Mouse (Mus musculus) intestine, embryonic 14.5 days (tissue): Measurements from ENCODE around the gene Clip1. TPM values are rescaled to one million over a fixed set of nuclear protein-coding genes. Genes with fewer than 3 reads are reported as not detected.

Source experiments
- ATAC-seq: fragments of 200-750 bp; cut with Nextera tagmentation; replicated peaks from 2 replicates; pipeline ENCODE4 v1.8.0; 2017; ENCODE audit warnings: low read depth, moderate number of reproducible peaks, moderate TSS enrichment, moderate library complexity; ENCODE audit not compliant: low FRiP score, low TSS enrichment
- DNase-seq: peaks from one replicate; pipeline ENCODE4 v3.0.0-alpha.2; 2018; ENCODE audit warnings: low spot score
- H3K27ac ChIP-seq: fragments of 300-500 bp; sonication (generic); 2 replicates; pipeline ENCODE4 v1.5.1; 2014; ENCODE audit warnings: low read depth, mild to moderate bottlenecking, control low read depth
- H3K27me3 ChIP-seq: fragments of 300-500 bp; sonication (generic); replicated peaks from 2 replicates; pipeline ENCODE4 v1.6.1; 2014; ENCODE audit warnings: low read length, control low read depth; ENCODE audit not compliant: control insufficient read depth, insufficient read depth
- H3K36me3 ChIP-seq: fragments of 300-500 bp; sonication (generic); 2 replicates; pipeline ENCODE4 v1.6.1; 2014; ENCODE audit warnings: low read length, control low read depth; ENCODE audit not compliant: control insufficient read depth, insufficient read depth
- H3K4me1 ChIP-seq: fragments of 300-500 bp; sonication (generic); replicated peaks from 2 replicates; pipeline ENCODE4 v1.6.1; 2014; ENCODE audit warnings: low read length, control low read depth, mixed read lengths; ENCODE audit not compliant: control insufficient read depth, insufficient read depth
- H3K4me2 ChIP-seq: fragments of 300-500 bp; sonication (generic); 2 replicates; pipeline ENCODE4 v1.6.1; 2014; ENCODE audit warnings: low read length
- H3K4me3 ChIP-seq: fragments of 300-500 bp; sonication (generic); 2 replicates; pipeline ENCODE4 v1.5.1; 2014; ENCODE audit warnings: low read depth, low read length, control low read depth, mixed read lengths
- H3K9ac ChIP-seq: fragments of 300-500 bp; sonication (generic); 2 replicates; pipeline ENCODE4 v1.6.1; 2014; ENCODE audit warnings: mild to moderate bottlenecking, low read length
- H3K9me3 ChIP-seq: fragments of 300-500 bp; sonication (generic); 2 replicates; pipeline ENCODE4 v1.6.1; 2016; ENCODE audit warnings: low read length, control low read depth; ENCODE audit not compliant: control insufficient read depth
- WGBS: fragments of 180-500 bp; shearing (Covaris S2); extraction: QIAGEN DNeasy Blood & Tissue Kit; methylation state at CpG from one replicate; pipeline ENCODE4 v1.1.7; 2014; 5-methylcytosine and 5-hydroxymethylcytosine counted together
- polyA plus RNA-seq: library from polyadenylated mRNA; unstranded; fragments of >200 nt; fragmentation: Nextera tagmentation; extraction: Ambion mirVana; gene quantifications from 2 replicates; pipeline ENCODE4 v1.2.1, GENCODE M21; 2014

Gene Clip1
- polyA plus RNA-seq, 1 experiment from 2014 or later, result 30.1 TPM

DNA sequence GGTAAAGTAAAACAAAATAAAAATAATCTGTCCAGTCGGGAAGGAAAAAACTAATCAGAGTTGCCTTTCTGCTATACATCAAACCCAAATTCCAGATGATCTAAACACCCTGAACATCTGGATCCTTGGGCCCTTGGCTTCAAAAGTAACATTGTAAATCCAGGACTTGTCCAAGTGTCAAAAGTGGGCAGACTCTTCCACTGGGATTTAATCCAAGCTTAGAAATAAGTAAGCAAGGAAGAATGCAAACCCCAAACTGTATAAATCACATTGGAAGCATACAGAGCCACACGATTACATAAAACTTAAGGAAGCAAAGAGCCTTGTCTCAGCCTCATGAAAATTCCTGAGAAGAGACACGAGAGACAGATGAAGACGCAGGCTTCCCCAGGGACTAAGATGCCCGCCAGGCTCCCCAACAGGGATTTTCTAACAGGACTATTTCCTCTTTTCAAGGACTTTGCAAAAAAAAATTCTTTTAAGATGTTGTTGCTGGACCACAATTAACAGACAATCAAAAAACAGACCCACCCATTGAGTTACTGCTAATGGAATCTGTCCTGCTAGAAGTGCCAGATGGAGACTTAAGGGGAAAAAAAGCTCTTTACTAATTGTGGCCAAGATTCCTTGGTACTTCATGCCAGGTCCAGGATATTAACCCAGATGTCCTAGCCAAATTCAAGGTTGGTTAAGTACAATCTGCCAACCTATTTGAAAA is 4.7 kb downstream of the Clip1 start:
- H3K27me3 ChIP-seq, result no peaks in the 10 kb centered on the region
- H3K9me3 ChIP-seq, result no peaks in the 10 kb centered on the region
- WGBS, result 22% methylated on average over 5 of the region's 5 CpGs
- H3K27ac ChIP-seq, result peak overlapping the region; percentile 34; the same call in 1 of the 2 replicates
- no peaks in the 10 kb centered on the region for H3K36me3 ChIP-seq
- DNase-seq (no peak), ATAC-seq (no peak)
- H3K9ac ChIP-seq, result no peak overlapping the region
- peaks cover 15% of the 10 kb centered on the region for H3K4me1 ChIP-seq
- no peak overlapping the region for H3K4me3 ChIP-seq
- no peak overlapping the region for H3K4me2 ChIP-seq

DNA sequence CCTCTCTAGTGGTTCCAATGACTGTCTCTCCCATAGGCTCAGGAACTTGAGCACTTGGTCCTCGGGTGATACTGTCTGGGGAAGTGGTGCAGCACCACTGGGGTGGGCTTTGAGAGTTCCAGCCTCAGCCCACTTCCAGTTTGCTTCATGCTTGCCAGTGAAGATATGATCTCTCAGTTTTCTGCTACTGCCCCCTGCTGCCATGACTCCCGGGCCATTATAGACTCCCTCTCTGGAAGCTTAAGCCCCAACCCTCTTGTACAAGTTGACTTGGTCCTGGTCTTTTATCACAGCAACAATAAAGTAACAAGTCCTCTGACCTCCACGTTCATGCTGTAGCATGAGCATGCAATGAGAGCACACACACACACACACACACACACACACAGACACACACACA is 5.3 kb downstream of the Clip1 start:
- H3K4me1 ChIP-seq, result peaks cover 15% of the 10 kb centered on the region
- DNase-seq (no peak), ATAC-seq (no peak)
- no peak overlapping the region for H3K4me2 ChIP-seq
- H3K9ac ChIP-seq, result no peak overlapping the region
- H3K4me3 ChIP-seq, result no peak overlapping the region
- WGBS, result 60% methylated on average over 3 of the region's 3 CpGs
- no peaks in the 10 kb centered on the region for H3K9me3 ChIP-seq
- H3K36me3 ChIP-seq, result no peaks in the 10 kb centered on the region
- no peak overlapping the region for H3K27ac ChIP-seq
- H3K27me3 ChIP-seq, result no peaks in the 10 kb centered on the region

DNA sequence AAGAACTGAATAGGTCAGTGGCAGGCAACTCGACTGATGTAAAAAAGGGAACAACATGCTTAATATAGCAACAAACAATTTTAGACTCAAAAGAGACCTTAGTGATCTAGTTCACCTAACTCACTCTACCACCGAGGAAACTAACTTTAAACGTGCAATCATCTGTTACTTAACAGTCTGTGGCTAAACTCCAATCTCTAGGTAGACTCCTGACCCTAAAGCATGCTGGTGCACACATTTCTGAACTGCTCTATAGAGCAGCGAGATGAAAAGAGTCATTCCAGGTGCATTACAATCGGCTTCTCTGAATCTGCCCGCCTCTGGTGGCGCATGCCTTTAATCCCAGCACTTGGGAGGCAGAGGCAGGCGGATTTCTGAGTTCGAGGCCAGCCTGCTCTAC is 8.7 kb downstream of the Clip1 start:
- Histone ChIP-seq H3K36me3 (no peaks in the 10 kb centered on the region), H3K27me3 (no peaks in the 10 kb centered on the region), H3K4me3 (no peak overlapping the region), H3K4me2 (no peak overlapping the region), H3K9me3 (no peaks in the 10 kb centered on the region), H3K4me1 (peaks cover 12% of the 10 kb centered on the region), H3K27ac (no peak overlapping the region), H3K9ac (no peak overlapping the region)
- DNase-seq (no peak), ATAC-seq (no peak)
- 82% methylated on average over 9 of the region's 9 CpGs for WGBS

DNA sequence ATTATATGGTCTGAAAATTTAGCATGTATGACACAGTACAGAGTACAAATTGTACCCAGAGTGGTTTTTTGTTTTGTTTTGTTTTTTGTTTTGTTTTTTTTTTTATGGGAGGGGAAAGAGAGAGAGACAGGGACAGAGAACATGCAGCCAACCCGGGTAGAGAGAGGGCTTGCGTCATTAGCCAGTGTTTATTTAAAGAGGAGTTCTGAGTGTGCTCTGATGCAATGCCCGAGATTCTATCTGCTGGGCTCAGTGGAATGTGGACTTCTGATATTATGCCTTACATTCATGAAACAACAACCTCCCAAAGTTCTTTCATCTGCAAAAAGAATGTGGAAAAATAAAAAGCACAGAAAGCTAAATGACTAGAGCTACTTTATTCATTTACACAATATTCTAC is 9.2 kb downstream of the Clip1 start:
- no peak for DNase-seq
- ATAC-seq, result no peak
- Histone ChIP-seq H3K4me1 (peaks cover 13% of the 10 kb centered on the region), H3K27ac (no peak overlapping the region), H3K9me3 (no peaks in the 10 kb centered on the region), H3K4me3 (no peak overlapping the region), H3K36me3 (no peaks in the 10 kb centered on the region), H3K9ac (no peak overlapping the region), H3K27me3 (no peaks in the 10 kb centered on the region), H3K4me2 (no peak overlapping the region)
- WGBS, result 12% methylated on average over 3 of the region's 3 CpGs

DNA sequence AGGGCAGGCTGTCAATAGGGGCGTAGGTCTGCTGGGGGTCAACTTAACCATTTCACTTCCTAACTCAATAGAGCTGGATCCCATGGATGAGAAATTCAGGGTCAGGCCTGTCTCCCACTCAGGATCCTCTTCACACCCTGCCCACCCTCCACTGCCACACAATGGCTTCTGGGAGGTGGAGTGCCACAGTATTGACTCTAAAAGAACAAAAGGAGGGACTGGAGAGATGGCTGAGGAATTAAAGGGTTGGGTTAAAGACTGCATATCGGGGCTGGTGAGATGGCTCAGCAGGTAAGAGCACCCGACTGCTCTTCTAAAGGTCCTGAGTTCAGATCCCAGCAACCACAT is 13.0 kb downstream of the Clip1 start:
- Histone ChIP-seq H3K9me3 (no peaks in the 10 kb centered on the region), H3K27ac (no peak overlapping the region), H3K36me3 (no peaks in the 10 kb centered on the region), H3K4me2 (no peak overlapping the region), H3K4me1 (peaks cover 7% of the 10 kb centered on the region), H3K27me3 (no peaks in the 10 kb centered on the region), H3K4me3 (no peak overlapping the region), H3K9ac (no peak overlapping the region)
- ATAC-seq (no peak), DNase-seq (no peak)
- WGBS, result 77% methylated on average over 3 of the region's 3 CpGs

DNA sequence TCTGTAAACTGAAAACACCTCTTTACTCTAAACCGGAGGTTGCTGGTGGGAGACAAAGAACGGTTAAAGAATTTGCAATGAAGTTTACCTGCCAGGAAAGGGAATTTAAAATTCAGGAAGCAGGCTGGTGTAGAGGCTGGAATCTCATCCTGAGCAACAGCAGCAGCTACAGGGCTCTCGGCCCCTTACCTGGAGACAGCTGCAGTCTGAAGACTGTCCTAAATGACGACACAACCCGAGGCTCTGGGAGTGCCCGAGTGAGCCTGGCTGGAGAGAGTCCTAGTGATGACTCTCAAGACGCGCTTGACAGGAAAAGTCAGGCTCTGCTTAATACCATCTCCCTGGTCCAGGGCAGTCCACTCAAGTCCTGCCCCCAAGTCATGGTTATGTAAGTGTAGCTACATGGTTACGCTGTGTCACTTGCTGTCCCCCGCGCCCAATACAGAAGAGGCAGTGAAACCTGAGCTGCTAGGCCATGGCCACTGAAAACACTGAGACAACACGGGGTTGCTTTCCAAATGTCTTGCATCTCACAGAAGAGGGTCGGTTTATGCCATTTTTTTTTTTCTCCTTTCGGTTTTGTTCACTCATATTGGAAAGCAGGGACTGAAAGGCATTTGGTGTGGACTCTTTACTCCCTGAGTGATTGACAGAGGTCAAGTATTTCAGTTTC is 13.5 kb downstream of the Clip1 start:
- Histone ChIP-seq H3K9me3 (no peaks in the 10 kb centered on the region), H3K9ac (no peak overlapping the region), H3K4me2 (no peak overlapping the region), H3K4me1 (peaks cover 7% of the 10 kb centered on the region), H3K4me3 (no peak overlapping the region), H3K36me3 (no peaks in the 10 kb centered on the region), H3K27ac (peak overlapping the region; percentile 29; the same call in 1 of the 2 replicates), H3K27me3 (no peaks in the 10 kb centered on the region)
- WGBS, result 37% methylated on average over 14 of the region's 14 CpGs
- ATAC-seq (no peak), DNase-seq (no peak)

DNA sequence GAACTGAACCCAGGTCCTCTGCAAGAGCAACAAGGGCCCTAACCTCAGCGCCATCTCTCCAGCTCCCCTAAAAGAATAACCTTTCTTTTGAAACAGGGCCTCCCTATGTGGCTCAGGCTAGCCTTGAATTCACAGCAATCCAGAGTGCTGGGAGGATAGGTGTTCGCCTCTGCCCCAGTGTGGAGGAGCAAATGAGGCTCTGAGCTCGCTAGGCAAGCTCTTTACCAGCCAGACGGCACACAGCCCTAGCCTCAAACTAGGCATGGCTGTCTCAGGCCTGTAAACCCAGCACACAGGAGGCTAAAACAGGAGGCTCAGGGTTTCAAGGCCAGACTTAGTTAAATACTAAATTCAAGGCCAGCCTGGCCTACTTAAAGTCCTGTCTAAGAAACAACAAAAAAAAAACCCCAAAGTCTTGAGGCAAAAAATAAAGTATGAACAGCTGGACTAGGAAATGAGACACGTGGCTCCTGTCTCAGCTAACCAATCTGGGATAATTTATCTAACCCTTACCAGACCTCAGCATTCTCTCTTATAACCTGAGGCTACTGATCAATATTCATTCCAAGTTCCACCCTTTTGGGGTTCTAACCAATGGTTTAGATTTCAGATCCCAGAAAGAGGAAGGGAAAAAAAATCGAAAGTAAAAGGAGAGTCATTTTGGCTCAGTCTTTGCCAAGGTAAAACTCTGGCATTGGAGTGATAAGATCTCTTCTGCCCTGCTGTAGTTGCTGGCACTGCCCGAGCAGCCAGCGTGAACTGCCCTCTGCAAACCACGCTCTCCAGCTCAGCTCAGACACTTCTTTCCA is 14.2 kb downstream of the Clip1 start:
- ATAC-seq (no peak), DNase-seq (no peak)
- no peak overlapping the region for H3K9ac ChIP-seq
- WGBS, result 77% methylated on average over 9 of the region's 9 CpGs
- H3K4me1 ChIP-seq, result peaks cover 7% of the 10 kb centered on the region
- no peaks in the 10 kb centered on the region for H3K36me3 ChIP-seq
- H3K9me3 ChIP-seq, result no peaks in the 10 kb centered on the region
- H3K27me3 ChIP-seq, result no peaks in the 10 kb centered on the region
- no peak overlapping the region for H3K4me3 ChIP-seq
- no peak overlapping the region for H3K4me2 ChIP-seq
- H3K27ac ChIP-seq, result peak overlapping the region; percentile 29; the same call in 1 of the 2 replicates

DNA sequence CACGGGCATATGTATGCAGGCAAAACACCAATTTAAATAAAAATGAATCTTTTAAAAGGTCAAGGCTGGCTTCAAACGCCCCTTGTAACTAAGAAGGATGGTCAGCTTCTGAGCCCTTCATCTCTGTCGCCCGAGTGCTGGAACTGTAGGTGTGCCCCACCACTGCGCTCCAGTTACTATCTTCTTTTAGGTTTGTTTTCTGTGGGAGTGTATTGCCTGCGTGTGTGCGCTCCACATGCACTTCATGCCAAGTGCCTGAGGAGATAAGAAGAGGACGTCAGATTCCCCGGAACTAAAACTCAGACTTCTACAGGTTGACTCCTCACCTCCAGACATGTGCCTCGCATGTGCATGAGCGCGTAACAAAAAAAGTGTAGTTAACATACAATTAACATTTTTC is 16.5 kb downstream of the Clip1 start:
- H3K27me3 ChIP-seq, result no peaks in the 10 kb centered on the region
- H3K4me1 ChIP-seq, result peaks cover 9% of the 10 kb centered on the region
- no peaks in the 10 kb centered on the region for H3K9me3 ChIP-seq
- H3K27ac ChIP-seq, result no peak overlapping the region
- H3K4me3 ChIP-seq, result no peak overlapping the region
- H3K4me2 ChIP-seq, result no peak overlapping the region
- WGBS, result 83% methylated on average over 12 of the region's 12 CpGs
- ATAC-seq (no peak), DNase-seq (no peak)
- no peak overlapping the region for H3K9ac ChIP-seq
- no peaks in the 10 kb centered on the region for H3K36me3 ChIP-seq
